Mouse (Mus musculus): ENCODE results near the gene Zglp1. TPM values are rescaled to one million over a fixed set of nuclear protein-coding genes. Genes with fewer than 3 reads are reported as not detected.
A peak's percentile ranks its signal among the peaks of the same experiment; 100 is the strongest.

Gene Zglp1
- polyA plus RNA-seq, 1 experiment from 2014 or later, result 0.51 TPM

DNA sequence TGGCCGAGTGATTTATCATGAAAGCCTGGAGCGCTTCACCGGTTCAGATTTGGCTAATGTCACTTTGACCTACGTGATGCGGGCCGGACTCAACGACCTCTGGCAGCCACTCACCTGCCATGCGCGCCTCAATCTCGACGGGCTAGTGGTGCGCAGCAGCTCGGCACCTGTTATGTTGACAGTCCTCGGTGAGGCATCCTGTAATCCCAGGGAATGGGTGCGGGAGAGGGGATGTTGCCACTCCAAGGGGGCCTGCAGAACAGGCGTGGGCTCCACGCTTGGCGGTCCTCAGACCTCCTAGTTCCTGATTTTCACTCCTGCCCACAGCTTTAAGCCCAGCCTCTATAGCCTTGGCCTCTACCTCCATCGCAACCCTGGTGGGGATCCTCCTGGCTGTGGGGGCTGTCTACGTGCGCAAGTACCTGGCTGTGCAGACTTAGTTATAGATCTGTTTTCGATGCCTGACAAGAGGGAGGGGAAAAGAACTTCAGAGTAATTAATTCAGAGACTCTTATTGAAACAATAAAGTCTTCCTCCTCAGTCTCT is 36.8 kb downstream of the Zglp1 start:
- 23% methylated on average over 22 of the region's 22 CpGs for WGBS (ENCODE audit: insufficient replicate concordance)
- Histone ChIP-seq H3K4me1 (ENCODE audit: insufficient read depth) (peaks cover 57% of the 10 kb centered on the region), H3K4me3 (ENCODE audit: low read depth, low read length) (peak overlapping the region; percentile 55), H3K4me2 (ENCODE audit: low read depth, low read length) (peak overlapping the region; percentile 98), H3K36me3 (replicated peaks; ENCODE audit: insufficient read depth, low read length) (peaks cover 26% of the 10 kb centered on the region), H3K27ac (ENCODE audit: low read depth) (peak overlapping the region; percentile 87), H3K9me3 (ENCODE audit: low read length) (no peaks in the 10 kb centered on the region), H3K27me3 (ENCODE audit: insufficient read depth, low read length) (peaks cover 37% of the 10 kb centered on the region), H3K9ac (replicated peaks) (peak overlapping the region; percentile 71)
- DNase-seq, result no peak
- ATAC-seq, result no peak
- no peak for TF ChIP-seq EP300 (IDR thresholded peaks at IDR 0.05; ENCODE audit: low read depth)
- TF ChIP-seq CTCF (IDR thresholded peaks at IDR 0.05; ENCODE audit: low read depth), result no peak

GRCm38 (mm10) chr9:21029291-21030054 is 37.4 kb downstream of the Zglp1 start, which contains the start of gene Icam4:
Gene Icam4 (plus strand): TSS chr9:21029373.
- peak within 1 kb of the TSS; percentile 98 for H3K4me2 ChIP-seq (ENCODE audit: low read depth, low read length)
- H3K9ac ChIP-seq (replicated peaks), result peak within 1 kb of the TSS; percentile 71
- ATAC-seq, result peak; percentile 81
- peak within 1 kb of the TSS; percentile 55 for H3K4me3 ChIP-seq (ENCODE audit: low read depth, low read length)
- H3K9me3 ChIP-seq (ENCODE audit: low read length), result no peaks in the 10 kb centered on the region
- TF ChIP-seq EP300 (IDR thresholded peaks at IDR 0.05; ENCODE audit: low read depth) (peak; percentile 94), CTCF (IDR thresholded peaks at IDR 0.05; ENCODE audit: low read depth) (peak; percentile 97)
- peaks cover 26% of the 10 kb centered on the region for H3K36me3 ChIP-seq (replicated peaks; ENCODE audit: insufficient read depth, low read length)
- peak within 1 kb of the TSS; percentile 87 for H3K27ac ChIP-seq (ENCODE audit: low read depth)
- peak; percentile 90 for DNase-seq
- peaks cover 54% of the 10 kb centered on the region for H3K4me1 ChIP-seq (ENCODE audit: insufficient read depth)
- H3K27me3 ChIP-seq (ENCODE audit: insufficient read depth, low read length), result peaks cover 31% of the 10 kb centered on the region
- 1% methylated on average over 37 of the region's 37 CpGs for WGBS (ENCODE audit: insufficient replicate concordance)

DNA sequence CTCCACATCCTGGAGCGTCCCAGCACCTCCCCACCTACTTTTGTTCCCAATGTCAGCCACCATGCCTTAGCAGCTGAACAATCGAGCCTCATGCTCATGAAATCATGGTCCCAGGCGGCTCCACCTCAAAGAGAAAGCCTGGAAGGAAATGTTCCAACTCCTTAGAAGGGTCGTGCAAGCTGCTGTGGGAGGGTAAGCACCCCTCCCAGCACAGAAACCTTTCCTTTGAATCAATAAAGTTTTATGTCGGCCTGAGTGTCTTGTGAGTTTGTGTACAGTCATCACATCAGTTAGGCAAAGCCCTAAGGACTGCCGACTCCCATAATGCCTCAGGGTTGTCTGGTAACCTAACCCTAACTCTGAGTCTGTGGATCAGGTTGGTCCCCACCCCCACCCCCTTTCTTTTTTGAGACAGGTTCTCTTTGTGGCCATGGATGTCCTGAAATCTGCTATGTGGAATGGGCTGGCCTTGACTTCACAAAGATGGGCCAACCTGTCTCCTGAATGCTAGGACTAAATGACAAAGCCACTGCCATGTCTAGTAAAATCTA is 38.3 kb downstream of the Zglp1 start:
- DNase-seq (no peak), ATAC-seq (no peak)
- no peaks in the 10 kb centered on the region for H3K9me3 ChIP-seq (ENCODE audit: low read length)
- H3K4me2 ChIP-seq (ENCODE audit: low read depth, low read length), result peak overlapping the region; percentile 98
- H3K4me3 ChIP-seq (ENCODE audit: low read depth, low read length), result no peak overlapping the region; the same call in 1 of the 2 replicates
- TF ChIP-seq EP300 (IDR thresholded peaks at IDR 0.05; ENCODE audit: low read depth) (no peak), CTCF (IDR thresholded peaks at IDR 0.05; ENCODE audit: low read depth) (no peak)
- 61% methylated on average over 6 of the region's 6 CpGs for WGBS (ENCODE audit: insufficient replicate concordance)
- H3K36me3 ChIP-seq (replicated peaks; ENCODE audit: insufficient read depth, low read length), result peaks cover 27% of the 10 kb centered on the region
- H3K9ac ChIP-seq (replicated peaks), result no peak overlapping the region; the same call in 1 of the 2 replicates
- H3K27me3 ChIP-seq (ENCODE audit: insufficient read depth, low read length), result peaks cover 22% of the 10 kb centered on the region
- H3K4me1 ChIP-seq (ENCODE audit: insufficient read depth), result peaks cover 53% of the 10 kb centered on the region
- H3K27ac ChIP-seq (ENCODE audit: low read depth), result peak overlapping the region; percentile 87

DNA sequence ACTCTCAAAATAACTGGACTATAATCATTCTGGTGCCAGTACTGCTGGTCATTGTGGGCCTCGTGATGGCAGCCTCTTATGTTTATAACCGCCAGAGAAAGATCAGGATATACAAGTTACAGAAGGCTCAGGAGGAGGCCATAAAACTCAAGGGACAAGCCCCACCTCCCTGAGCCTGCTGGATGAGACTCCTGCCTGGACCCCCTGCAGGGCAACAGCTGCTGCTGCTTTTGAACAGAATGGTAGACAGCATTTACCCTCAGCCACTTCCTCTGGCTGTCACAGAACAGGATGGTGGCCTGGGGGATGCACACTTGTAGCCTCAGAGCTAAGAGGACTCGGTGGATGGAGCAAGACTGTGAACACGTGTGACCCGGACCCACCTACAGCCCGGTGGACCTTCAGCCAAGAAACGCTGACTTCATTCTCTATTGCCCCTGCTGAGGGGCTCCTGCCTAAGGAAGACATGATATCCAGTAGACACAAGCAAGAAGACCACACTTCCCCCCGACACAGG is 39.1 kb downstream of the Zglp1 start:
- H3K4me2 ChIP-seq (ENCODE audit: low read depth, low read length), result no peak overlapping the region
- no peak for ATAC-seq

DNA sequence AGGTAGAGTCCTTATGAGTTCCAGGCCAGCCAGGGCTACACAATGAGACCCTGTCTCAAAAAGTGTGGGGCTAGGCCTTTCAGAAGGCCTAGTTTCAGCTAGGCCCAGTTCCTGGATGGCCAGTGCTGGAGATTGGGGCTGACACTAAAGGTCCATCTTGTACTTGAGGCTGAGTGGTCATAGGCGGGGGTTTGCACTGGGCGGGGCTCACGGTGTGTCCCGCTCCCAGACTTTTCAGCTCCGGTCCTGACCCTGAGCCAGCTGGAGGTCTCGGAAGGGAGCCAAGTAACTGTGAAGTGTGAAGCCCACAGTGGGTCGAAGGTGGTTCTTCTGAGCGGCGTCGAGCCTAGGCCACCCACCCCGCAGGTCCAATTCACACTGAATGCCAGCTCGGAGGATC is 40.0 kb downstream of the Zglp1 start:
- TF ChIP-seq CTCF (IDR thresholded peaks at IDR 0.05; ENCODE audit: low read depth) (no peak), EP300 (IDR thresholded peaks at IDR 0.05; ENCODE audit: low read depth) (no peak)
- ATAC-seq (no peak), DNase-seq (no peak)
- Histone ChIP-seq H3K9ac (replicated peaks) (no peak overlapping the region), H3K27me3 (ENCODE audit: insufficient read depth, low read length) (peaks cover 4% of the 10 kb centered on the region), H3K4me1 (ENCODE audit: insufficient read depth) (peaks cover 36% of the 10 kb centered on the region), H3K36me3 (replicated peaks; ENCODE audit: insufficient read depth, low read length) (peaks cover 29% of the 10 kb centered on the region), H3K4me3 (ENCODE audit: low read depth, low read length) (no peak overlapping the region), H3K9me3 (ENCODE audit: low read length) (no peaks in the 10 kb centered on the region), H3K4me2 (ENCODE audit: low read depth, low read length) (no peak overlapping the region), H3K27ac (ENCODE audit: low read depth) (no peak overlapping the region)
- WGBS (ENCODE audit: insufficient replicate concordance), result 94% methylated on average over 12 of the region's 12 CpGs

More for the DNA sequence above, 39.1 kb downstream of the Zglp1 start:
- WGBS (ENCODE audit: insufficient replicate concordance), result 68% methylated on average over 8 of the region's 8 CpGs
- Histone ChIP-seq H3K27ac (ENCODE audit: low read depth) (peak overlapping the region; percentile 22; the same call in 1 of the 2 replicates), H3K4me1 (ENCODE audit: insufficient read depth) (peaks cover 45% of the 10 kb centered on the region), H3K9me3 (ENCODE audit: low read length) (no peaks in the 10 kb centered on the region), H3K9ac (replicated peaks) (no peak overlapping the region), H3K36me3 (replicated peaks; ENCODE audit: insufficient read depth, low read length) (peaks cover 29% of the 10 kb centered on the region), H3K27me3 (ENCODE audit: insufficient read depth, low read length) (peaks cover 14% of the 10 kb centered on the region), H3K4me3 (ENCODE audit: low read depth, low read length) (no peak overlapping the region)
- TF ChIP-seq CTCF (IDR thresholded peaks at IDR 0.05; ENCODE audit: low read depth), result no peak
- TF ChIP-seq EP300 (IDR thresholded peaks at IDR 0.05; ENCODE audit: low read depth), result no peak
- DNase-seq, result no peak

DNA sequence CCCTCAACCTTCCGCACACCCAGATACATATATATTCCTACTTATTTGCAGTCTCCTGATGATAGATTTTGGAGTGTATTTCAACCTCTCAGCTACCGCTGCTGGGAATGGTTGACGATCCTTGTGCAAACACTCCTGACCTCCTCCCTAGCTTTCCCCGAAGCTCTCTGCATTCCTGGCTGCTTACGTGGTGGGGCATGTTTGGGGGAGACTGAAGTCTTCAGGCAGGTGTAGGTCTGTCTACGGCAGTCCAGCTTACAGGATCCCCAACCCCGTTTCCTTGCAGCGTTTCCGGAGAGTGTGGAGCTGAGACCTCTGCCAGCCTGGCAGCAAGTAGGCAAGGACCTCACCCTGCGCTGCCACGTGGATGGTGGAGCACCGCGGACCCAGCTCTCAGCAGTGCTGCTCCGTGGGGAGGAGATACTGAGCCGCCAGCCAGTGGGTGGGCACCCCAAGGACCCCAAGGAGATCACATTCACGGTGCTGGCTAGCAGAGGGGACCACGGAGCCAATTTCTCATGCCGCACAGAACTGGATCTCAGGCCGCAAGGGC is 41.6 kb downstream of the Zglp1 start:
- Histone ChIP-seq H3K36me3 (replicated peaks; ENCODE audit: insufficient read depth, low read length) (peaks cover 42% of the 10 kb centered on the region), H3K4me1 (ENCODE audit: insufficient read depth) (peaks cover 24% of the 10 kb centered on the region), H3K27ac (ENCODE audit: low read depth) (no peak overlapping the region), H3K9me3 (ENCODE audit: low read length) (no peaks in the 10 kb centered on the region), H3K27me3 (ENCODE audit: insufficient read depth, low read length) (no peaks in the 10 kb centered on the region), H3K4me2 (ENCODE audit: low read depth, low read length) (no peak overlapping the region), H3K4me3 (ENCODE audit: low read depth, low read length) (no peak overlapping the region), H3K9ac (replicated peaks) (no peak overlapping the region)
- DNase-seq (no peak), ATAC-seq (no peak)
- 75% methylated on average over 19 of the region's 19 CpGs for WGBS (ENCODE audit: insufficient replicate concordance)
- no peak for TF ChIP-seq EP300 (IDR thresholded peaks at IDR 0.05; ENCODE audit: low read depth)
- no peak for TF ChIP-seq CTCF (IDR thresholded peaks at IDR 0.05; ENCODE audit: low read depth)

All from liver, postnatal 0 days (tissue).